Mouse (Mus musculus) embryonic facial prominence, embryonic 15.5 days (tissue): ENCODE measurements at regions not wholly inside any gene's neighbourhood (a gene's known extent, or its start where the extent isn't known, plus 50 kb on each side); places are given as distances from the start of the nearest gene placed in this dataset.

Source experiments
- ATAC-seq: fragments of 200-750 bp; cut with Nextera tagmentation; 2 replicates; pipeline ENCODE4 v1.8.0; 2017; ENCODE audit warnings: low read depth, moderate TSS enrichment; ENCODE audit not compliant: insufficient number of reproducible peaks, low FRiP score, low TSS enrichment
- H3K27ac ChIP-seq: fragments of 300-500 bp; sonication (generic); replicated peaks from 2 replicates; pipeline ENCODE4 v1.5.1; 2015; ENCODE audit warnings: mild to moderate bottlenecking, inconsistent platforms
- H3K27me3 ChIP-seq: fragments of 300-500 bp; sonication (generic); 2 replicates; pipeline ENCODE4 v1.6.1; 2015; ENCODE audit warnings: inconsistent platforms
- H3K36me3 ChIP-seq: fragments of 300-500 bp; sonication (generic); 2 replicates; pipeline ENCODE4 v1.6.1; 2015; ENCODE audit warnings: mild to moderate bottlenecking, inconsistent platforms
- H3K4me1 ChIP-seq: fragments of 300-500 bp; sonication (generic); 2 replicates; pipeline ENCODE4 v1.6.1; 2015; ENCODE audit warnings: inconsistent platforms
- H3K4me2 ChIP-seq: fragments of 300-500 bp; sonication (generic); replicated peaks from 2 replicates; pipeline ENCODE4 v1.6.1; 2015; ENCODE audit warnings: mild to moderate bottlenecking, inconsistent platforms
- H3K4me3 ChIP-seq: fragments of 300-500 bp; sonication (generic); replicated peaks from 2 replicates; pipeline ENCODE4 v1.5.1; 2015; ENCODE audit warnings: mild to moderate bottlenecking, inconsistent platforms
- H3K9ac ChIP-seq: fragments of 300-500 bp; sonication (generic); 2 replicates; pipeline ENCODE4 v1.6.1; 2015; ENCODE audit warnings: inconsistent platforms
- H3K9me3 ChIP-seq: fragments of 300-500 bp; sonication (generic); replicated peaks from 2 replicates; pipeline ENCODE4 v1.6.1; 2016; ENCODE audit warnings: inconsistent platforms
- WGBS: fragments of 180-500 bp; shearing (Covaris S2); methylation state at CpG from one replicate; pipeline ENCODE4 v1.1.7; 2015; 5-methylcytosine and 5-hydroxymethylcytosine counted together

DNA sequence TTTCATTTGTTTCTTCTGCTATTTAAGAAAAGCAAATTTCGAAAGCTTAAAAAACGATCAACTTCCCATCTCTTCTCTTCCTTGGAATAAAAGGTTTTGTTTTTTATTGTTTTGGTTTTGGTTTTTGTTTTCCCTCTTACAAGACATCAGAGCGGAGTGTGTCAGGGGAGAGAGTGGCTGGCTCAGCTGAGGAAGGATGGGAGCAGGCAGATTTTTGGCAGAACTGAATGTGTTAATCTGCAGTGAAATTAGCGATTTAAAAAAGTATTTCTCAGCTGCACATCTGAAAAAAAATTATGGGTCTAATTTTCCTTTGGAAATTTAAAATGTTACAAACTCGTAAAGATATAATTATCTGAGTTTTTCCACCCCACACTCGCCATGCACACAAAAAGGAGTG, 868.7 kb downstream of the Tmem182 start:
- 67% methylated on average over 6 of the region's 6 CpGs for WGBS
- H3K9ac ChIP-seq = no peak overlapping the region
- H3K36me3 ChIP-seq = no peaks in the 10 kb centered on the region
- H3K9me3 ChIP-seq = no peaks in the 10 kb centered on the region
- H3K4me3 ChIP-seq = no peak overlapping the region
- H3K27me3 ChIP-seq = no peaks in the 10 kb centered on the region
- no peaks in the 10 kb centered on the region for H3K4me1 ChIP-seq
- H3K27ac ChIP-seq = no peak overlapping the region
- no peak for ATAC-seq
- H3K4me2 ChIP-seq = no peak overlapping the region

DNA sequence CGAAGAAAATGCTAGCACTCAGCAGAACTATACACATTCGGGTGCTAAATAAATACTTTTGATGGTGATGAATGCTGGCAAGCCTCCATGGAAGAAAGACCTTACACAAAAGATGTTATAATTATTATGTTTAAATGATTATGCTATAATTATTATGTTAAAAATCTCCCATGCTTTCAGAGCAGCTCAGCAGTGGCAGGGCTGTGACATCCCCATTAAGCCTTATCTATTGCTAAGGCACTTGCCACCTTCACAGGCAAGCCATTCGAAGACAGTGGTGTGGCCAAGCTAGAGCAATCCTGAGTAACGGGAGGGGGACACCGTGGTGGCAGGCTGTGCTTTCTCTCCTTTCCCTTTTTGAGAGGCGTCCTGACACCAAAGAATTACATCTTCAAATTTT, 869.9 kb downstream of the Tmem182 start:
- H3K4me1 ChIP-seq = no peaks in the 10 kb centered on the region
- ATAC-seq = no peak
- no peaks in the 10 kb centered on the region for H3K27me3 ChIP-seq
- no peak overlapping the region for H3K4me2 ChIP-seq
- H3K9ac ChIP-seq = no peak overlapping the region
- no peaks in the 10 kb centered on the region for H3K36me3 ChIP-seq
- no peaks in the 10 kb centered on the region for H3K9me3 ChIP-seq
- no peak overlapping the region for H3K27ac ChIP-seq
- WGBS = 65% methylated on average over 6 of the region's 6 CpGs
- no peak overlapping the region for H3K4me3 ChIP-seq

DNA sequence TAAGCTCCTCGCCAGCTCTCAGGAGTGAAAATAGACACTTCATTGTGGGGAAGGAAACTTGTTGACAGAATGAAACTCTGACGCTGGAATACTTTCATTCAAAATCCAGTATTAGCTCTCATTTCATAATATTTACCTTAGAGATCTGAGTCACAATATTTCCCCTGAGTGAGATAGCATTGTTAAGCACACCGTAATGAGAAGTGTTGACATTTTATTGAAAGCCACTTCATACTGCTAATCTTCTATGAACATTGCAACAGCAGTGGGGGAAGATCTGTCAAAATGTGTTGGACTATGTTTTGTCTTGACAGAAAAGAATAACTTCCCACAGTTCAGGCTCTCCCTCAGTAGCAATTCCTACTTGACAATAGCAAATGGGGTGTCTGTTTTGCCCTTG, 900.3 kb downstream of the Tmem182 start:
- no peak overlapping the region for H3K9ac ChIP-seq
- no peaks in the 10 kb centered on the region for H3K9me3 ChIP-seq
- no peak for ATAC-seq
- no peaks in the 10 kb centered on the region for H3K4me1 ChIP-seq
- no peak overlapping the region for H3K4me2 ChIP-seq
- no peaks in the 10 kb centered on the region for H3K36me3 ChIP-seq
- no peak overlapping the region for H3K27ac ChIP-seq
- H3K27me3 ChIP-seq = no peaks in the 10 kb centered on the region
- H3K4me3 ChIP-seq = no peak overlapping the region
- WGBS = 57% methylated on average over 3 of the region's 3 CpGs

DNA sequence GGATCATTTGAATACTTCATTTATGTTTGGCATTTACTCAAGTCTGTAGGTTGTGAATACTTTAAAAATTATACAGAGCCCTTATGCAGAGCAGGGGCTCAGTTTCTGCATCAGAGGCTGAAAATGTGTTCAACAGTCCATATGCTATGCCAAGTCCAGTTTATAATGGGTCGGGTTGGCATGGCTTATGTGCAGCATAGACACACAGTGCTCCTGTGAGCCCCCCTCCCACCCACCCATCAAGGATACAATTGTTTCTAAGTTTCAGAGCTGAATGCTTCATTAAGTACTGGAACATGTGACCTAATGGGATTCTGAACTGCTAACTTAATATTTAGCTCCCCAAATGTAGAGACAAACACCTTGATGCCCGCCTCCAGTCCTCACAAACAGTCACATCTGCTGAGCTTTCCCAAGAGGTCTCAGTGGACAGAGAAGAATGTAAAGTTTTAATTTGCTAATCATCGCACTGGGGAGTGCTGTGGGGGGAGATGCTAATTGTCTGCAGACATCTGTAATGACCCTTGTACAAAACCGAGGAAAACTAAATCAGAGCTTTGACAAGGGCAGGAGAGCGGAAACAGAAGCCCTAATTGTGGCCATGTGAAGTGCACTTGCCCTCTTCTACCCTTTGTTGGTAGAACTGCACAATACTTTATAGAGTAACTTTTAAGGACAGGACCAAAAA, 937.4 kb downstream of the Tmem182 start:
- no peak for ATAC-seq
- no peaks in the 10 kb centered on the region for H3K27me3 ChIP-seq
- no peak overlapping the region for H3K27ac ChIP-seq
- H3K4me2 ChIP-seq = no peak overlapping the region
- H3K4me1 ChIP-seq = no peaks in the 10 kb centered on the region
- no peaks in the 10 kb centered on the region for H3K36me3 ChIP-seq
- no peak overlapping the region for H3K9ac ChIP-seq
- no peak overlapping the region for H3K4me3 ChIP-seq
- H3K9me3 ChIP-seq = no peaks in the 10 kb centered on the region
- 48% methylated on average over 5 of the region's 5 CpGs for WGBS

DNA sequence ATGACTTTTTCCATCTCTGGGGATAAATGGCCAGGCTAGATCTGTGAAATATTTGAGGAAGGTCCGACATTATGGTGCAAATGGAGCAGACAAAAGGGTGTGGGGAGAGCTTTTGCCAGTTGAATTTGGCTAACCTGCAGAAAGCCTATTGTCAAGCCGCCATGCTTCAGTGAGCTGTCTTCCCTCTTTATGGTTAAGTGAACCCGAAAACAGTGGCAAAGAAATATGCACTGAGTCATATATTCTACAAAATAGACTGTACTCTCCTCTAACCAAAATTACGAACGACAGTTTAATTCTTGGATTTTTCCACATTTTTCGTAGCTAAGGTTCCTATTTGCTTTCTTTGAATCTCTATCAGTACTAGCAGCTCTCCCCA, 937.9 kb downstream of the Tmem182 start:
- Histone ChIP-seq H3K9ac (no peak overlapping the region), H3K36me3 (no peaks in the 10 kb centered on the region), H3K4me3 (no peak overlapping the region), H3K9me3 (no peaks in the 10 kb centered on the region), H3K27ac (no peak overlapping the region), H3K4me1 (no peaks in the 10 kb centered on the region), H3K27me3 (no peaks in the 10 kb centered on the region), H3K4me2 (no peak overlapping the region)
- 67% methylated on average over 6 of the region's 6 CpGs for WGBS
- no peak for ATAC-seq

- H3K9me3 ChIP-seq = no peaks in the 10 kb centered on the region
- ATAC-seq = no peak
- WGBS = 58% methylated on average over 3 of the region's 3 CpGs
Observed at GRCm38 (mm10) chr1:41744531-41744930, 939.1 kb downstream of the Tmem182 start.

DNA sequence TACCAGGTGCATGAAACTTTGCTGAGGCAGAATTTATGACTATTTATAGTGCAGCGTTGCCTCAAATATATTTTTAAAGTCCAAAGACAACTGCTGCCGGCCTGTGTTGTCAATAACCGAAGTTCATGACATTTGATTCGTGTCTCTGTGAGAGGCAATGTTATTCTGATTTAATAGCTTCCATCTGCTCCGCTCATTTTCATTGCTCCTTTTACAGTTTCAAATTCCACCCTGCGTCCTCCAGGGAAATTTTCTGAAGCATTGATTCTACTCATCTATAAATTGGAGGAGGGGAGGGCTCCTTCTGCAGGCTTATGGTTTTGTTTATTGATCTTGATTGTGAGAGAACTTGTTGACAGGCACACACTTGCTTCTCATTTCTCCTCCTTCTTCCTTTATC, 936.2 kb upstream of the Pou3f3 start:
- no peak overlapping the region for H3K9ac ChIP-seq
- no peaks in the 10 kb centered on the region for H3K4me1 ChIP-seq
- no peaks in the 10 kb centered on the region for H3K27me3 ChIP-seq
- no peak overlapping the region for H3K4me3 ChIP-seq
- no peaks in the 10 kb centered on the region for H3K36me3 ChIP-seq
- no peak overlapping the region for H3K27ac ChIP-seq
- no peak for ATAC-seq
- H3K4me2 ChIP-seq = no peak overlapping the region
- 17% methylated on average over 6 of the region's 6 CpGs for WGBS
- H3K9me3 ChIP-seq = no peaks in the 10 kb centered on the region

More at GRCm38 (mm10) chr1:41744531-41744930, 939.1 kb downstream of the Tmem182 start:
- H3K9ac ChIP-seq = no peak overlapping the region
- no peak overlapping the region for H3K4me3 ChIP-seq
- no peaks in the 10 kb centered on the region for H3K4me1 ChIP-seq
- H3K27me3 ChIP-seq = no peaks in the 10 kb centered on the region
- H3K27ac ChIP-seq = no peak overlapping the region
- H3K4me2 ChIP-seq = no peak overlapping the region
- H3K36me3 ChIP-seq = no peaks in the 10 kb centered on the region
